In genomic region chr14:40791606-40792005, GRCm38 (mm10) we compare ENCODE assay signal across 10 mouse cellular contexts.
DNase-seq lines count a peak whose midpoint lies in the region; ATAC-seq and TF ChIP-seq lines count a peak whose summit lies in the region.
"Had no signal": no experiment of that assay in that cellular context is flagged by ENCODE, and none has a peak within 500 bp of the region (broad histone marks: within the 10 kb centered on the region; RNA-seq: fewer than 3 reads in every experiment).

No protein-coding gene starts in this region.

- H3K27me3 ChIP-seq in ES-Bruce4 (ENCODE audit: control insufficient read depth, insufficient read depth, low read length, poor library complexity, severe bottlenecking): no peaks in the 10 kb centered on the region
- no peaks in the 10 kb centered on the region for H3K27me3 ChIP-seq in lung, postnatal 0 days (replicated peaks; ENCODE audit: insufficient read depth, low read length)
- H3K27me3 ChIP-seq: limb, embryonic 13.5 days; stomach, embryonic 15.5 days had no signal

- H3K4me3 ChIP-seq in gastrocnemius, adult 2 months: no peak overlapping the region
- no peak overlapping the region for H3K4me3 ChIP-seq in ES-Bruce4 (ENCODE audit: low read depth, low read length)
- H3K4me3 ChIP-seq in lung, postnatal 0 days (ENCODE audit: low read depth, low read length): no peak overlapping the region
- H3K4me3 ChIP-seq: limb, embryonic 13.5 days; stomach, embryonic 15.5 days had no signal

- no peaks in the 10 kb centered on the region for H3K9me3 ChIP-seq in ES-Bruce4 (replicated peaks; ENCODE audit: control insufficient read depth, insufficient read depth, low read length, poor library complexity, severe bottlenecking)
- H3K9me3 ChIP-seq in lung, postnatal 0 days (ENCODE audit: low read length): no peaks in the 10 kb centered on the region
- H3K9me3 ChIP-seq: limb, embryonic 13.5 days; stomach, embryonic 15.5 days had no signal

- intact Hi-C loops in gastrocnemius, adult 2 months (cut with DNase I): no loop called here

- ATAC-seq in lung, postnatal 0 days: no peak

- H3K4me1 ChIP-seq in ES-Bruce4 (ENCODE audit: control insufficient read depth, insufficient read depth, low read length): no peaks in the 10 kb centered on the region
- H3K4me1 ChIP-seq in lung, postnatal 0 days (ENCODE audit: insufficient read depth, low read depth, low read length): no peaks in the 10 kb centered on the region
- H3K4me1 ChIP-seq: limb, embryonic 13.5 days; stomach, embryonic 15.5 days had no signal

- H3K4me2 ChIP-seq in lung, postnatal 0 days (replicated peaks; ENCODE audit: low read depth, low read length): no peak overlapping the region
- H3K4me2 ChIP-seq: limb, embryonic 13.5 days; stomach, embryonic 15.5 days had no signal

- TF ChIP-seq EP300 in ES-Bruce4 (IDR thresholded peaks at IDR 0.05; ENCODE audit: insufficient read depth, low read depth, low read length): no peak
- TF ChIP-seq EP300 in lung, postnatal 0 days (IDR thresholded peaks at IDR 0.05): no peak

- 25% methylated on average over 1 of the region's 1 CpGs for WGBS in lung, postnatal 0 days

- no peak for TF ChIP-seq POLR2A in ES-Bruce4 (IDR thresholded peaks at IDR 0.05; ENCODE audit: insufficient read depth, low read length)

- DNase-seq in gastrocnemius, adult 2 months: no peak
- DNase-seq in gastrocnemius, postnatal 25 days: no peak
- peak; percentile 74 to 78 for DNase-seq in cerebellum, postnatal 14 days
- peak; percentile 42 to 47 for DNase-seq in frontal cortex, postnatal 25 days (ENCODE audit: low spot score in 2 of 2)
- peak; percentile 34 to 60 for DNase-seq in kidney, postnatal 25 days
- peak; percentile 41 for DNase-seq in lung, postnatal 0 days (ENCODE audit: low spot score)
- DNase-seq in right cerebral cortex, postnatal 36 days (ENCODE audit: low spot score in 2 of 2): peak; percentile 34 to 39

- H3K9ac ChIP-seq in ES-Bruce4 (ENCODE audit: low read depth, poor library complexity, severe bottlenecking): no peak overlapping the region
- no peak overlapping the region for H3K9ac ChIP-seq in lung, postnatal 0 days (replicated peaks; ENCODE audit: low read depth)
- H3K9ac ChIP-seq: limb, embryonic 13.5 days; stomach, embryonic 15.5 days had no signal

- H3K27ac ChIP-seq in gastrocnemius, adult 2 months: no peak overlapping the region
- no peak overlapping the region for H3K27ac ChIP-seq in ES-Bruce4 (ENCODE audit: insufficient read depth, low read length)
- no peak overlapping the region for H3K27ac ChIP-seq in lung, postnatal 0 days (ENCODE audit: low read length)
- H3K27ac ChIP-seq: limb, embryonic 13.5 days; stomach, embryonic 15.5 days had no signal

- TF ChIP-seq CTCF in gastrocnemius, adult 2 months (IDR thresholded peaks at IDR 0.05): peak; percentile 64
- TF ChIP-seq CTCF in ES-Bruce4 (IDR thresholded peaks at IDR 0.05; ENCODE audit: low read depth, low read length): peak; percentile 26
- TF ChIP-seq CTCF in lung, postnatal 0 days (IDR thresholded peaks at IDR 0.05): peak; percentile 73

- no peaks in the 10 kb centered on the region for H3K36me3 ChIP-seq in ES-Bruce4 (ENCODE audit: control insufficient read depth, insufficient read depth, low read length, poor library complexity, severe bottlenecking)
- no peaks in the 10 kb centered on the region for H3K36me3 ChIP-seq in lung, postnatal 0 days (ENCODE audit: insufficient read depth, low read length)
- H3K36me3 ChIP-seq: limb, embryonic 13.5 days; stomach, embryonic 15.5 days had no signal

Comparison
In these comparisons a context has a peak if more than half of its experiments do, and no peak if none do; other contexts are left out.
1. DNase-seq: peak in cerebellum, postnatal 14 days (2 of 2), frontal cortex, postnatal 25 days (2 of 2), kidney, postnatal 25 days (2 of 2), lung, postnatal 0 days (single experiment) and right cerebral cortex, postnatal 36 days (2 of 2); none in gastrocnemius, adult 2 months (single experiment) and gastrocnemius, postnatal 25 days (single experiment).
2. Peak in every context shown above with its lines, with median percentiles within 50 percentile points of each other: CTCF ChIP-seq.